Mouse (Mus musculus) naive thymus-derived CD4-positive, alpha-beta T cell, adult 5 months (primary cell): ENCODE measurements around the gene Tdrd12. TPM values are rescaled to one million over a fixed set of nuclear protein-coding genes. Genes with fewer than 3 reads are reported as not detected.

ENCODE experiments used
- polyA plus RNA-seq: library from polyadenylated mRNA; unstranded; fragments of 100-300 nt; shearing (Covaris generic); gene quantifications from one replicate; pipeline ENCODE4 v1.2.1, GENCODE M21; 2017

Tdrd12 gene
- not detected for polyA plus RNA-seq

DNA sequence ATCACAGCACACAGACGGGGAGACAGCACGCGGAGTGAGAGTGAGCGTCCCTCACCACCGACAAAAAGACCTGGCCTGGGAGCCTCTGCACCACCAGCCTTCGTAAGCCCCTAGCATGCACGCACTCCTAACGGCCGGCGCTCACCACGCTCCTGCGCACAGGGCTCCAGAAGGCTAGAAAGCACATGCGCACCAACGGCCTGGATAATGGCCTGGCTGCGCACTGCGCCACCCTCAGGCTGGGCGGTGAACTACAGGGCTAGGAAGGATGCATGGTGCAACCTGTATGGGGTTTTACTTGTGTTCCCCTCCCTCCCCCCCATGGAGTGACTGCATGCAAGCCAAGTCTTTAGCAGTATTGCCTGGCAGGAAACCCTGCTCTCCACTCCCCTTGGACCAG, at the start of gene Tdrd12:
TSS of gene Tdrd12 (minus strand) at position 184 of the 400 bp plus-strand sequence.

DNA sequence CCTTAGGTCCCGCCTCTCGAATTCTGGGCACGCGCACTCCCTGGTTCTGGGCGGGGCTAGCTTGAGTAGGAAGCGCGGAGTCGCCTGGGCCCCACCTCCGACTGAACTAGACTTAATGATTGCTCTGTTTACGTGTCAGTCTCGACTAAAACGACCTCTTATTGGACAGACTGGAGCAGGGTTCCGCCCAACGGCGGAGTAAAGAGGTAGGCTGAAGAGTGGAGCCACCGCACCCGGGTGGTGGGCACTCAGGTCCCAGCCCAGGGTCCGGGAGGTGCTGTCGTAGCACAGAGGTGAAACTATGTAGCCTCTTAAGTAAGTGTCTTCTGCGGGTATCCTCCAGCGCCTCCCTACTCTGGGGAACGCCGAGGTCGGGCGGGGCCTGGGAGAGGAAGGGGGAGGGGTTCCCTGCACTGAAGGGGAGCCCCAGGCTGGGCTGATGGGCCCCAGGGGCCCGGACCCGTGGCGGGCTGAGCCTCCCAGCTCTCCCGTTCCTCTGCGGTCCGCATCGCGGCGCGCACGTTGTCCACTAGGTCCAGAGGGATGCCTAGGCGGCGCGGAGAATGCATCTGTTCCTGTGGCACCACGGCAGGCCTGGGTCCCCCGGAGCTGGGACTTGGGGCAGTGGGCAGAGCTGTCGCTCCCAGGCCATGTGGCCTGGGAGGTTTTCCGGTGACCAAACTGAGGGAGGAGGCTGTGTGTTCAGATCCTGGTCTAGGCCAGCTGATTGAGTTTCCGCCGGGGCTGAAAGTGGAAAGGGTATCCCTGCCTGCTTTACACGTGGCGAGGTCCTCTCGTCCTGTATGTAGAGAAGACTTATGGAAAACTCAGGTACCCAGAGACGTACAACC, 48.7 kb upstream of the Tdrd12 start, which contains the start of gene Ankrd27:
TSS of gene Ankrd27 (plus strand) at position 190 of the 851 bp plus-strand sequence.

DNA sequence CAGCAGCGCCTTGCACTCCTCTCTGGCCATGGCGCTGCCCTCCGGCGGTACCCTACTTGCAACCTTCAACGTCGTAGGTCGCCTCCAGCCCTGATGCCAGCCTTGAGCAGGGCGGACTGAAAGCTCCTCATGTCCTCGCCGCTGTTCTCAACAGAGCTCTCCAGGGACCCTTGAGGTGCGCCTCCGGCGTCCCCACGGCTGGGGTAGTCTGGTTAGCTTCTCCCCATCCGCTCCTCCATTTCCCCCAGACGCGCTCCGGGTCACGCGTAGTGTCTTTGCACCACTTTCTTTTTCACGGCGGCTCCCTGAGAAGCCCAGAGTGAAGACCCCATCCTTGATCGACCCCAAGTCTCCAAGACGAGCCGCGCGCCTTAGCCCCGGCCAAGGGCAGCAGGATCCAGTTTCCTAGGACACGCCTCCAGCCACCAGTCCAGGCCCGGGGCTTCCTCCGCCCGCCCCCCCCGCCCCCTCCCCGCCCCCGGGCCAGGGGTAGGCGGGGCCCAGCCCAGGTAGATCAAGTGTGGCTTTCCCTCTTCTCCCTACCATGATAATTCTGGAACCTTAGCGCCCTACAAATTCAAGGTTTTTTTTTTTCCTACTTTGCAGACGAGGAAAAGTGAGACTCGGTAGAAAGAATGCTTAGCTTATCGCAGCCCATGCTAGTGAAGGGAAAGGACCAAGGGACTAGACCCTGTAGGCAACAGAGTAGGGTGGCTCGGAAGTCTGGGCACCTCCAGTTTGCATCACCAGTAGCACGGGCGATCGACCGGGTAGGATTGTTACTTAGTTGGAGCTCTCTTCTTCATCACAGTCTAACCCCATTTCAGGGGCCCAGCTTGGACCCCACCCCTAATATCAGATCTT, 47.9 kb upstream of the Tdrd12 start, which contains the start of gene Rgs9bp:
TSS of gene Rgs9bp (minus strand) at position 392 of the 864 bp plus-strand sequence.

DNA sequence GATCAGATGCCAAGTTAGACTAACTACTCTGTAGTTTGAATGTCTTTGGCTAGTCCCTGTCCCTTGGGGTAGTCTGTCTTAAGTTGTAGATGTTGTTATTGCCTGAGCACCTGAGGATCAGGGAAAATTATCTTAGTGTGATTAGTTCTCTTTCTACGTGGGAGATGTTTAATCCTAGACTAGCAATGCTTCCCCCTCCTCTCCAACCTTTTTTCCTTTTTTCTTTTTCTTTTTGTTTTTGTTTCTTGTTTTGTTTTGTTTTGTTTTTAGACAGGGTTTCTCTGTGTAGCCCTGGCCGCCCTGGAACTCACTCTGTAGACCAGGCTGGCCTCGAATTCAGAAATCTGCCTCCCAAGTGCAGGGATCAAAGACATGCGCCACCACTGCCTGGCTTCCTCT, 18.7 kb upstream of the Tdrd12 start, which contains the start of gene Nudt19:
TSS of gene Nudt19 (minus strand) at position 100 of the 399 bp plus-strand sequence.

DNA sequence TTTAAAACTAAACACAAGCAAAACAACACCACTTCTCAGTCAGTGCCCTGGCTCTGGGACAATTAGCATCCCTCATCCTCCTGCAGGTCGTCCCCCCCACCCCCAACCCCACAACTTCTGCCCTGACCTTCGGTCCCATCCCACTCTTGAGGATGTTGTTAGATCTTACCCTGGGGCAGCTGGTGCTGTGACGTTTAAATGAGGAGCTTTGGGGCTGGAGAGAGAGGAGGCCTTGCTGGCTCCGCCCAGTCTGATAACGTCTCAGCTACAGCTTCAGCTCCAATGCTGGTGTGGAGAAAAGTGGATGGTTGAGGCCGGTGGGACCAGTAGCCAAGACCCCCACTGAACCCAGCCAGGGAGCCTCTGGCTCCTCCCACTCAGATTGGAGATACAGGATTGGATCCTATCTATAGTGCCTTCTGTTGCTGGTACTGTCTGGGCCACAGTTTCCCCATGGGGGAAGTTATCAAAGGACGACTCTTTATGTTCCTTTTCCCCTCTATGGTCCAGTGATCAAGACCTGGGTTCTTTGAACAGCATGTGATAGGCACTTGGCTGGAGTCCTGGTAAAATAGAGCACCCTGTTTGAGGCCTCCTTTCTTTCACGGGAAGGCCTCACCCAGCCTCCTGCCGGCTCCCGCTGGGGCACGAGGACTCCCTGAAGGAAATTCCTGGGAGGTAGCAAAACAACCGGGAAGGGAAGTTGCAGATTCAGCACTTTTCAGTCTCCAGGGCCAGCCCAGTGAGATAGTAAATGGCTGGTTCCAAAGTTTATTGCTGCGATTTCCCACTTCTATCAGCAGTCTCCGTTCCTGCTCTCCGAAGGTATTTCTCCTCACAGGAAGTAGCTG, 89.3 kb downstream of the Tdrd12 start, which contains the start of gene Slc7a9:
TSS of gene Slc7a9 (plus strand) at position 801 of the 851 bp plus-strand sequence.

Other genes starting within 250 kb of the Tdrd12 start
- gene Gpatch1, start 219.3 kb downstream of the Tdrd12 start, polyA plus RNA-seq, result 10.6 TPM
- gene Rhpn2, start 203.6 kb downstream of the Tdrd12 start, polyA plus RNA-seq, result 0.29 TPM
- 14.0 TPM for gene Faap24, start 140.9 kb downstream of the Tdrd12 start, polyA plus RNA-seq
- 11.7 TPM for gene Cep89, start 140.7 kb downstream of the Tdrd12 start, polyA plus RNA-seq
- not detected for gene Slc7a9, start 88.9 kb downstream of the Tdrd12 start, polyA plus RNA-seq
- 20.7 TPM for gene Nudt19, start 18.6 kb upstream of the Tdrd12 start, polyA plus RNA-seq
- not detected for gene Rgs9bp, start 47.8 kb upstream of the Tdrd12 start, polyA plus RNA-seq
- 38.1 TPM for gene Ankrd27, start 48.5 kb upstream of the Tdrd12 start, polyA plus RNA-seq
- gene Pdcd5, start 109.8 kb upstream of the Tdrd12 start, polyA plus RNA-seq, result 103 TPM
- 25.1 TPM for gene Dpy19l3, start 216.7 kb upstream of the Tdrd12 start, polyA plus RNA-seq